Mouse (Mus musculus) embryo, embryonic 9.5 days (tissue): ENCODE results near the gene Flnc.
"Not testable (repeated sequence)": the region's sequence is repeated elsewhere in the genome, so short reads cannot be mapped to it uniquely, and the experiment has no call there.

ENCODE experiments used
- DNase-seq: peaks from one replicate; pipeline ENCODE4 v3.0.0-alpha.2; 2017; ENCODE audit errors: extremely low spot score

The Flnc gene

DNA sequence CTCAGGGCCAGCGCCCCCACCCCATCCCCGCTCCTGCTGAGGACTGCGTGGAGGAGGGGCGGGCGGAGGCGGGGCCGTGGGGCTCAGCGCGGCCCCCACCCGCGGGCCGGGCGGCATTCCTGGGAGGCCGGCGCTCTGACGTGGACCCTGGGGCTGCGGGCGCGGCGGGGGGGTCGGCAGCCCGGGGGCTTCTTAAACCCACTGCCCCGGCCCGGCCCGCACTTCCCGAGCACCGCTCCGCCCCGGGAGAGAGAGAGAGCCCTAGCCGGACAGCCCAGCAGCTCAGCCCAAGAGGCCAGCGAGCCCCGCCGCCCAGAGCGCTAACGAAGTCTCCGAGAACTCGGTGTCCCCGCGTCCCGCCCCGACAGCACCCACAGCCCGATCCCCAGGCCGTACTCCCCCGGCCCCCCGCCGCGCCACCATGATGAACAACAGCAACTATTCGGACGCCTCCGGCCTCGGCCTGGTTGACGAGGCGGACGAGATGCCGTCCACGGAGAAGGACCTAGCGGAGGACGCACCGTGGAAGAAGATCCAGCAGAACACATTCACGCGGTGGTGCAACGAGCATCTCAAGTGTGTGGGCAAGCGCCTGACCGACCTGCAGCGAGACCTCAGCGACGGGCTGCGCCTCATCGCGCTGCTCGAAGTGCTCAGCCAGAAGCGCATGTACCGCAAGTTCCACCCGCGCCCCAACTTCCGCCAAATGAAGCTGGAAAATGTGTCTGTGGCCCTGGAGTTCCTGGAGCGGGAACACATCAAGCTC lies at the start of gene Flnc:
Flnc (plus strand) TSS at position 219 of the 766 bp plus-strand sequence.
- DNase-seq = peak; percentile 55

DNA sequence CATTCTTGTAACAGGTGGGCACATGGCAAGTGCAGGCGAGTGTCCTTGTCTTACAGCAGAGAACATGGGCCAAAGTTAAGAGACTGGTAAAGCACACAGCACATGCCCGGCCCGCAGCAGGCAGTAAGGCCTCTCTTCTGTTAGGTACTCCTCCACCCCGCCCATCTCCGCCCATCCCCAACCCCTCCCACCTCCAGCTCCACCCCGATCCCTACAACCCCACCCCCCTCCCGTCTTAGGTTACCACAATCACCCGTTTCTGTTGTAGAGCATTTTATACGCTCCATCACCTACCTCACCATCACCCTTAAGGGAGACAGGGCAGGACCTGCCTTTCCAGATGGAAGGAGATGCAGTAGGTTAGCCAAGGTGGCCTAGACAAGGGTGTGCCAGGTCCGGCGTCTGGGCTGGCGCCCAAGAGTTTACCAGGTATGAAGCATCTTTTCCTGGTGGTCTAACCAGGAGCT lies 45.0 kb upstream of the Flnc start, which contains the start of gene Opn1sw:
Opn1sw (minus strand) TSS at position 417 of the 467 bp plus-strand sequence.
- DNase-seq = peak; percentile 71

DNA sequence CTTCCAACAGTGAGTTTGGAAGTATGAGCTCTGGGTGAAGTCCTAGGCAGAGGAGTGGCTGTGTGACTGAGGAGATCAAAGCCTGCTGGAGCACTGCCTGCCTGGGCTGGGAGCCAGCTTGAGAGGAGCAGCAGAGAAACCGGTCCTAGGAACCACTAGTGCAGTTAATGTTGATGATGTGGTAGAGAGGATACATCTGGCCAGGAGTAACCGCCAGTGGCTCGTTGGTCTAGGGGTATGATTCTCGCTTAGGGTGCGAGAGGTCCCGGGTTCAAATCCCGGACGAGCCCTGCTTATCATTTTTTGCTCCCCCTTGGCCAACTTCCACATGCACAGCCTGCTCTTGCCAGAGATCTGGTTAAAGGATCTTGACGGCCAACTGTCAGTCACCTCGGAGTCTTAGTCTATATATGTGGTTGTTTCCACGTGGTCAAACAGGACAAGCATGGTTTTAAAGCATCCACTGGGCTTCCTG lies 44.4 kb upstream of the Flnc start:
- peak; percentile 84 for DNase-seq

DNA sequence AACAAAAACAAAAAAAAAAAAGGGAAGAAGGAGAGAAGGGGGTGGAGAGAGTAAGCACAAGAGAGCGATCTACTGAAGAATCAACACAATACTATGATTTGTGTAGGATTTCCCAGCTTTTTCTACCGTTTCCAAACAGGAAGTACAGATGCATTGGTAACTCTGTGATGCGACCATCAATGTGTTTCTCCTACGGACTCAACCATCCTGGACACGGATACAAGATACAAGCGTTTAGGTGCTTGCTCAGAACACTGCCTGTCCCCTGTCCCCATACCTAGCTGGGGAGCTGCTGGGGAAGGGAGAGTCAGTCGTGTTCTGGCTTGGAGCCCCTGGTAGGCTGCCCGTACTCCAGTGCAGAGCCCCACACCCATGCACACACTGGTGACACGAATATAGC lies 43.6 kb upstream of the Flnc start:
- DNase-seq = no peak

DNA sequence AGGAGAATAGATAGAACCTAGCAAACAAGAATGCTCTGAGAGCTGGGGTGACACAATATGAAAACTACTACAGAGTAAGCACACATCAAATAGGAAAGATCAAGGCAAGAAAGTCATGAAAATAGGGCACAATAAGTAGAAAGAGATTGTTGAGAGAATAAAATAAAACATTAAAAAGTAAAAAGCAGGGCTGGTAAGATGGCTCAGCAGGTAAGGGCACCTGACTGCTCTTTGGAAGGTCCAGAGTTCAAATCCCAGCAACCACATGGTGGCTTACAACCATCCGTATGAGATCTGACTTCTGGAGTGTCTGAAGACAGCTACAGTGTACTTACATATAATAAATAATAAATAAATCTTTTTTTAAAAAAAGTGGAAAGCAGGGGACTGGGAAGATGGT lies 42.6 kb upstream of the Flnc start:
- DNase-seq = not testable (repeated sequence)

DNA sequence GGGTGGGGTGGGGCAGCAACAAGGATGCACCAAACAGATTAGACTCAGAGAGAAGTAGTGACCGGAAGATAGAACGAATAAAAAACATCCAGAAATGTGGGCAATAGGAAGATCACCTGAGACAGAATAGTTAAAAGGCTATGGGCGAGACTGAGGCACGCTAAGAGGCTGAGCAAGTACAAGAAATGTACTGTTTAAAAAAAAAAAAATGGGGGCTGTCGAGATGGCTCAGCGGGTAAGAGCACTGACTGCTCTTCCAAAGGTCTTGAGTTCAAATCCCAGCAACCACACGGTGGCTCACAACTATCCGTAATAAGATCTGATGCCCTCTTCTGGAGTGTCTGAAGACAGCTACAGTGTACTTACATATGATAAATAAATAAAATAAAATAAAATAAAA lies 41.8 kb upstream of the Flnc start:
- DNase-seq = not testable (repeated sequence)

DNA sequence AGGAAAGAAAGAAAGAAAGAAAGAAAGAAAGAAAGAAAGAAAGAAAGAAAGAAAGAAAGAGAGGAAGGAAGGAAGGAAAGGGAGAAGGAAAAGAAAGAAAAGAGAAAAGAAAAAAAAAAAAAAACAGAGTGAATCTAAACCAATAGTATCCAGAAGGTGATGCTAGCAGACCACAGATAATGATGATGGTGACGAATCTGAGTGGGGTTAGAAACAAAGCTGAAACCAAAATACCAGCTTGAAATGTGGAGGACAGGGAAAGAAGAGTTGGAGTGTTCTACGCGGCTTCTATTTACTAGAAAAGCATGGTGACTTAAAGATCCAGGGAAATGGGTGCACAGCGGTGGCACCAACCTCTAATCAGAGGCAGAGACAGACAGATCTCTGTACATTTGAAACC lies 41.3 kb upstream of the Flnc start:
- no peak for DNase-seq

DNA sequence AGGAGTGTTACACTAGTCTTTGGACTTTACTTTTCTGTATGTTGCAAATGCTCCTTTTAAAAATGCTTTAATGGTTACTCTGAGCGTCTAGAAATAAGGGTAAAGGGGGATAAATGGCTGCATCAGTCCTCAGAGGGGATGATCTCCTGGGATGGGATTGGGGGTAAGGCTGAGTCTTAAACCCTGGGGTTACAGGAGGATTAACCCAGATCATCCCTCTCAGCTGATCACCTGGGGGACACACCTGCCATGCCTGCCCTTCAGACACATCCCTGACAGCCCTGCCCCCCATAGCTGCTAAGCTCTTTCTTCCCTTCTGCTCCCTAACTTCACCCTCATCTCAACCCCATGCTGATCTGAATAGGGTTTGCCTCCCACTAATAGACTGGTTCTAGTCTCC lies 38.8 kb upstream of the Flnc start:
- no peak for DNase-seq

DNA sequence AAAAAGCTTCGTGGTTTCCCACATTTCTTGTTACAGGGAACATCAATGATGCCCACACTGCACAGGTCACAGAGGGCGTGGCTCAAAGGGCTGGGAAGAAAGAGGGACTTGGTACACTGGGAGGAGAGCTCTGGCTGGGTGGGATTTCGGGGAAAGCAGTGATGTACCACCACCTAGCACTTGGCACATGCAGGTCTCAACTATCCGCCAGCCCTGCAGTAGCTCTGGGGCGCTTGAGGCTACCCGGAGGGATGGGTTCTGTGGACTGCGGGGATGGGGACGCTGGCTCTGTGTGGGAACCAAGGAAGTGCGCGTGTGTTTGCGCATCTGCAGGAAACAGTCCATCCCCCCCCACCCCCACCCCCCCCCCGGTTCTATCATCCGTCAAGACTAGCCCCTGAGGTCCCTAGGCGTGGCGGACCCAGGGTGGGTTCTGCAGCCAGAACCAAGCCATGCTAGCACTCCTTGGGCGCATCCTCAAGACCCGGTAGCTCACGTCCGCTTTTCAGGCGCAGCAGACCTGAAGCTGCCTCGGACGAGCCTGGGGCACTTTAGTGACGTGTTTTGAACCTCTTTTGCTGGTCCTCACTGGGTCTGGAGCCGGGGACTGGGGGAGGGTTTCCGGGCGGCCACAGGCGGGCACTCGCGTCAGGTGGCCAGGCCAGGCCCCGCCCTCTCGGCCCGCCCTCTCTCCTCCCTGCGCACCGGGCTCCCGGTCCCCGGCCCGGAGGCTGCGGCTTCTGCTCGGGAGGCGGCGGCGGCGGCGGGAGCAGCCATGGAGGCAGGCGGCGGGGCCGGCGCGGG lies 36.9 kb upstream of the Flnc start, which contains the start of gene Ccdc136:
Ccdc136 (plus strand) TSS at position 400 of the 804 bp plus-strand sequence.
- peak; percentile 80 for DNase-seq

DNA sequence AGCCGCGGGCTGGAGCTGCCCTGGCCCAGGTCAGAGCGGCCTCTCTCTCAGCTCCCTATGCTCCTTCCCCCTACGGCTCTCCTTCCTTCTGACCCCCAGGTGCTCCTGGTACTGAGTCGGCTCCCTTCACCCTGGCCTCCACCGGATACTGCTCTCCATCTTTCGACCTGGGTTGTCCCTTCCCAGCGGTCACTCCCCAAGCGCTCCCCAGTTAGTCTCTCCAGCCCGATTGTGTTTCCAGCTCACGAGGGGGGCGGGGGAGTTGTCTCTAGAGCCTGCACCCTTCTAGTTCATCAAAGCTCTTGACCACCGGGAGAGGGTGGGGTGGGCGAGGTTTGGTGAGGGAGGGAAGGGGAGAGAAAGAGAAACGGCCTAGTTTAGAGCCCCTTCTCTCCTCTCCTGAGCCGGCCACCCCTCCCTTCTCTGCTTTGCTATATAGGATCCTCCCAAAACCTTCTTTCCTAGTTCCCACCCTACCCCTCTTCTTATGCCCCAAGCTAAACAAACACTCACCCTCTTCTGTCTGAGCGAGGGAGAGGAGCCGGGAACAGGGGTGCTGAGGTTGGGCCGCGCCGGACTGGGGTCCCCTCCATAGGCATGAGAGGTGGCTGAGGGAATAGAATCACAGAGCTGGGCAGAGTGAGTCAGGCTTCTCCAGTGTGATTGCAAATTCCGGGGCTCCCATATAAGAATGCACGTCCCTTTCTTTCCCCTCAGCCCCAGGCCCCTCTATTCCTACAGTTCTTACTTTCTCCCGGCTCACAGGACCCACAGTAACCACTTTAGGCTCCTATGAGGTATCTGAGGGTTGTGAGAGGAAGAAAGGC lies 36.1 kb upstream of the Flnc start:
- DNase-seq = no peak

DNA sequence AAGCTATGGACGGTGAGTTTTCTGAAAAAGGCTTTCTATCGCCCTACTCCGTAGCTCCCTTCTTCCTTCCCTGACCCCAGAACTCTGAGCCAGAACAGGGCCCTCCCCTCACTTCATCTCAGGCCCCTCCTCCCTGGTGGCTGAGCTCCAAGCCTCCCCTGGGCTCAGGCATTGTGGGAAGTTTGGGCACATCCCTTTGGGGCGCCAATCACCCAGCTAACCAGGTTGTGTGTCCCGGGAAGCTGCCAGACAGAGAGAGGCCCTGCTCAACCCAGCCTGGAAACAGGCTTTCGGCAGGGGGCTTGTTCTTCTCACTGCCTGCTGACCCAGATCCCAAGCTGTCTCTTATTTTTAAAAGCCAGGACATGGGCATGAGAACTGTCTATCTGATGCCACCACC lies 35.5 kb upstream of the Flnc start:
- peak; percentile 15 for DNase-seq

DNA sequence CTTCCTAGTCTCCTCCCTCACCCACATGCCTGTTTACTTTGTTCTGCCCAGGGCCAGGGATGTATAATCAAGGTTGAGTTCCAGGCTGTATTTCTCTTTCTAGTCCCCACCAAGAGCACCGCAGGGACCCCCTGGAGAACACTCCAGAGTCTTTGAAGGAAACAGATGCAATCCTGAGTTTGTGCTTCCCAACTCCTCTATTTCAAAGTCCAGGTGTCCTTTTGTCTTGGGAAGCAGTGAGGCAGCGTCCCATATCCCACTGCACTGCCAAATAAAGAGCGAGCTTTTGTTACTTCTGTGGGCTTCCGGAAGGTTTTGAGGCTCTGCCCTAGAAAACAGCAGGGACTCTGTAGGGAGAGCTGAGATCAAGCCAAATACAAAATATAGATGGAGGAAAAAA lies 33.2 kb upstream of the Flnc start:
- no peak for DNase-seq

DNA sequence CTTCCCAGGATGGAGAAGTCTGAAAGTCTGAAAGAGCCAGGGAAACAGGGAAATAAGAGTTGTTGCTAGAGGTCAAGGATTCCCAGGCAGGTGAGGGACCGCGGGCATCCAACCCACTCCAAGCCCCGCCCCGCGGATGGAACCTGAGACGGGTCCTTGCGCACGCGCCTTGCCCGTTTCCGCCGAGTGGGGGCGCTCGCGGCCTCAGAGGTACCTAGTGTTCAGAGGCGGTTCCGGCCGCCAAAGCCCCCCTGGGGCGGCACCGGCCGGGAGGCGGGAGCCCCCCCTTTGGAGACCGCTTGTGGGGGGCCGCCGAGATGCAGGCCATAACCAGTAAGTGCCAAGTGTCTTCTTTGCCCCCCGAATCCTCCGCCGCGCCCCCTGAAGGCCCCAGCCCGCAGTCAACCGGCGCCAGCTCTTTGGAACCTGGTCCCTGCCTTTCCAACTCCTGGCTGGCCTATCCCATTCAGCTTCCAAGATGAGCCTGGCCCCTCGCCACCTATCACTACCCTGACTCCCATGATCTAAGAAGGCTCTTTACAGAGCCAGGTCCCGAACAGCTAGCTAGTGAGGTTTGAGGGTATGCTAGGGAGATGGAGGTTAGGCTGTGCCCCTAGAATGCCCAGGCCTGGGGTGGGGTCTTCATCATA lies 30.2 kb upstream of the Flnc start:
- DNase-seq = peak; percentile 60

DNA sequence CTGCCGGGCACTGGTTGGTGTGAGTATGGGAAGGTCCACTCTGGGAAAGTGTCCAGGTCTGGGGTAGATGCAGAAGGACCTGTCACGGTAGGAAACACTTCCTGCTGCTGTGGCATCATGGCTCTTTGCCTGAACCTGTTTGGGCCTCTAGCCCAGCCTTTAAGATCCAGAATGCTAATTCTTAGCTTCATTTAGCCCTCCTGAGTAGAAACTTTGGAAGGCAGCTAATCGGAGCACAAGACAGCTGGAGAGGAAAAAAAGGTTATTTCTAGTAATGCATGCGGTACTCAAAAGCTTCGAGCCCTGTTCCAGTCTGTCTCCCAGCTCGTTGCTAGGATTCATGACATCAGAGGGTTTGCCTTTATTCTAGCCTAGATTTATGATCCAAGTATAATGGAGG lies 26.6 kb upstream of the Flnc start:
- DNase-seq = no peak

DNA sequence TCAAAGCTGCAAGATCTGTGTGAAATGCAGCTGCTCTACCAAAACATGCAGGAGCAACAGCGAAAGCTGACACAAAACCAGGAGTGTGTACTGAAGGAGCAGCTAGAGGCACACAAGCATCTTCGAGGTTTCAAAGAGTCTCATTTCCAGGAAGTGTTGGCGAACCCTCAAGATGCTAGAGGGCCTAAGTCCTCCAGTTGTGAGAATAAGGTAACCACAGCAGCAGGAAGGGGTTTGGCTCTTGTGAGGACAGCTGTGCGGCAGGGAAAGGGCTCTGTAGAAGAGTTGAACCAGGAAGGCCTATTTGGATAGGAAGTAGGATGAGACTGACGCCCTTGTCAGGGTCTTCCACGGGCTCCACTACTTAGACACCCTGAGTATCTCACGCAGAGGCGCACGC lies 17.6 kb upstream of the Flnc start:
- no peak for DNase-seq

DNA sequence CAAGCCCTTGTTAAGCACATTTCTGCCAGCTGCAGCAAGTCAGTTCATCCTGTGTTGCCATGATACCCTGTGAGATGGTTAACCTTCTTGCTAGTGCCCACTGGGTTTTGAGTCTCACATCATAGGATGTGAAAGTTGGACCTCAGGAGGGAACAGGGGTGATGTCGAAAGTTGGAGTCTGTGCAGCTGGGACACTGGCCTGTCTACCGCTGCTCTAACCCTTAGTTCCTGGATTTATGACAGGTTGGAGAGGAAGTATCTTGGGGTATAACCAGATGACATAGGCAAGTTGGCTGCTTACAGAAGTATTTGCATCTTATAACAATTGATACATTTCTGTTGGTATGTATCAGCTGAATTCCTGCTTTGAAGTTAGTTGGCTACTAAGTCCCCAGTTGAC lies 12.5 kb upstream of the Flnc start:
- DNase-seq = no peak

DNA sequence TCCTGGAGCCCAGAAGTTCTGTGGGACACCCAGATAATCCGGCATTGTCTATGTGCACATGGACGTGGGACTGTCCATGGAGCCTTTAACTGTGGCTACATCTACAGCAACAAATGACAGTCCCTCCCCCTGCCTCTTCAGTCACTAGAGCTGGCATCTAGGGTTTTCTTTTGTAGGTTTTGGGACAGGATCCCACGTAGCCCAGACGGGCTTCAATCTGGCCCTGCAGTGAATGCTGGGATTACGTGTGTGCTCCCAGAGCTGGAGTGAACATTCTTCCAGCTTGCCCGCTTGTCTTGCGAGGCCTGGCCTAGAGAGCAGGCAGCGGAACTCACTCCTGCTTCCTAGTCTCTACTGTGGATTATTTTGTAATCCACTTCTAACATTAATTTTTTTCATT lies 7.9 kb upstream of the Flnc start:
- DNase-seq = no peak

DNA sequence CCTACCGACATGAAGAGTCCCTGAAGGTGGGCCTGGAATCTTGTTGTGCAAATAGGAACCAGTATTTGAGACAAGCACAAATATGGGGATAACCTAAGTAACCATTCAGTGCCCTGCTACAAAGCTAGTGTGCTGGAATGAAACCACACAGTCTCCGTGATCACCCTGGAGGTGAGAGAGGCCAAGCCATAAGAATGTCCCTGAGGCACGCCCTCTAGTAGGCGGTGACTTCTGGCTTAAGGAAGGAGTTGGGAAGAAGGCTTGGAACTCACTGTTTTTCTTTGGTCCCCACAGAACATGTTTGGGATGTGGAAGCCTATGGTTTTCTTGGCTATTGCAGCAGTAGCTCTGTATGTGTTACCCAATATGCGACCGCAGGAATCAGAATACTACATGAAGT lies 6.7 kb upstream of the Flnc start:
- no peak for DNase-seq

DNA sequence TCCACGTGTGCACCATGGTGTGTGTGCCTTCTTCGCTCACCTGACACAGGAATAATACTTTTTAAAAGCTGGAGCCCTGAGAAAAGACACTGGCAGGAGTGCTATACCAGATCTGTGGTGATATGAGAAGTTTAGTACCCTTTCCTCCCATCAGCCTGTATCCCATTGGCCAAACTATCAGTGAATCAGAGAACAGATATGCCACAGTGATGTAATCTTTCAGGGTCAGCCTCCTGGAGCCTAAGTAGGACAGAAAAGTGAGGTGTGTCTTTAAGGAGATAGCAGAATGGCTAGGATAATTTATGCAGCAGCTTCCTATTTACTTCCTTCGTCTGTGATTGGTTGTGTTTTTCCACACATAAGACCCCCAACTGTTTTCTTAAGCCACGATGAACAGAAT lies 4.9 kb upstream of the Flnc start:
- no peak for DNase-seq

DNA sequence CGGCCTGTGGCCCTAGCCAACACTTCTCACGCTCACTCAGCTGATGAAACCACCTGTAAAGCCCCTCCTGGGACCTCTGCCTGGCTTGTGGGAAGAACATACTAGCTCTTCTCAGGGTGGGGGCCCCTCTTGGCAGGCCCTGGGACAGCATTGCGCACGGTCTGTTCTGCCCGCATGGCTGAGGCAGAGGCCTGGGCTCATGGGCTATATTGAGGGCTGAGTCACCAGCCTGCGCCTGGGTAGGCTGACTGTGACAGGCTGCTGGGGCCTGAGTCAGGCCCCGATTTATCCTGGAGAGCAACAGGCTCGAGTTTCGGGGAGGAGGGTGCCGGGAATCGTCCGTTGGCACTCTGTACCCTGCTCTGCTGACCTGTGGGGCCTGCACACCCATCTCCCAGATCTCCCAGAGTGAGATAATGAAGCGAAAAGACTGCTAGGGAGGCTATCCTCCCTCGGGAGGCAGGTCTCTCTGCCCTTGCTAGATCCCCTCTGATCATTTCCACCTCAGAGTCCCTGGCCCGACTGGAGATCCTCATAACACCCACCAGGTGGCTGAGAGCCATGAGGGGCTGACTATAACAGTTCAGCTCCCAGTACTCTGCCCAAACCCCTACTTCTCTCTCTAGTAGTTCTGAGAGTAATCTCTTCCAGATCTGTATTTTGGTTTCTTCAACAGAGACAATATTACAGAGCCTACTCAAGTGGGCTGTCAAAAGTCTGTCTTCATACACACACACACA lies 2.2 kb upstream of the Flnc start:
- DNase-seq = peak; percentile 12

DNA sequence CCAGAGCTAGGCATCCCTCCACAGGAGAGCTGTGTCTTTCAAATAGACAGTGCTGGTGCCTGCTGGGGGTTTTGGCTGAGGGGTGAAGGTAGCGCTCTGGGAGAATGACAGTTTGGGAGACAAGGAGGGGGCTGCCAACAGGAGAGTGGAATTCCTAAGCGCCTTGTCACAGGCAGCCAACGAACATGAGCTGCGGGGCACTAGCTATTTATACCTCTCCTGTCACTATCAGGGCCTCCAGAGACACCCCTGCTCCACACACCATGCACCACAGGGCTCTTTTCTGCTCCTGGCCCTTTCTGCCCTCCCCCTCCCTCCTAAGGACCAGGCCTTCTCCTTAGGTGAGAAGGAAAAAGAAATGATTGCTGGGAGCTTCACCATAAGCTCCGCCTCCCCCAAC lies 1.6 kb upstream of the Flnc start:
- DNase-seq = peak; percentile 12
